Mouse (Mus musculus) granulocyte monocyte progenitor cell, adult 5-6 weeks (primary cell): ENCODE measurements around the gene Rexo5. TPM values are rescaled to one million over a fixed set of nuclear protein-coding genes. Genes with fewer than 3 reads are reported as not detected.

Experiments
- ATAC-seq: replicated peaks from 2 replicates; pipeline ENCODE4 v1.8.0; 2016; ENCODE audit warnings: mild to moderate bottlenecking, moderate TSS enrichment, inconsistent platforms; ENCODE audit not compliant: poor library complexity, severe bottlenecking
- total RNA-seq, 2 experiments: library from RNA; stranded (forward) in 1 of 2; stranded (reverse) in 1 of 2; fragments of 200-712, 200-1000 nt in 1 of 2; fragments of >200 nt in 1 of 2; fragmentation: Nextera tagmentation in 1 of 2; gene quantifications; 2 replicates each; pipeline ENCODE4 v1.2.3; 2014 to 2017

The Rexo5 gene
- total RNA-seq (2014; fragmentation: Nextera tagmentation) (7.8 and 20.6 TPM in 2 replicates), total RNA-seq (2017) (33.2 and 52.4 TPM in 2 replicates)

- ATAC-seq, result peak; percentile 98
These were observed at the start of gene Rexo5, which contains the start of gene Eri2 for GRCm38 (mm10) chr7:119793586-119794250. Gene Rexo5 (plus strand): TSS chr7:119794006. Gene Eri2 (minus strand): TSS chr7:119794058.

- peak; percentile 85 for ATAC-seq
These were observed 49.5 kb upstream of the Rexo5 start for GRCm38 (mm10) chr7:119744321-119744720.

- ATAC-seq, result no peak
These were observed 47.9 kb upstream of the Rexo5 start for GRCm38 (mm10) chr7:119745869-119746268.

DNA sequence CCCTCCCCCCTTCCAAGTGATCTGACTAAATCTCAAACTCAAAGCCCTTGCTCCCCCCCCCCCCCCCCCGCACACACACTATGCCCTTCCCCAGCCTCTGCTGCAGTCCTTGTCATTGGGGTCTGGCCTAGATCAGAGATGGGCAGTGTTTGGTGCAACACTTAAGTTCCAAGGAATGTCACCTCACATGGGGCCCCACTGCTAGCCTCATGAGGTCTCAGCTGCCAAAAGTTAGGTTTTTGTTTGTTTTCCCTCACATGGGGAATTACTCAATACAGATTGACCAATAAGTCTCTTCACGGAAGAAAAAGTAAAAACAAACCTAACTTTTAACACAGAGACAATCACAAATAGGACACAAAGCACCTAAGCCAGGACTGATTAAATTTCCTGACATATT is 45.0 kb upstream of the Rexo5 start:
- ATAC-seq, result no peak

DNA sequence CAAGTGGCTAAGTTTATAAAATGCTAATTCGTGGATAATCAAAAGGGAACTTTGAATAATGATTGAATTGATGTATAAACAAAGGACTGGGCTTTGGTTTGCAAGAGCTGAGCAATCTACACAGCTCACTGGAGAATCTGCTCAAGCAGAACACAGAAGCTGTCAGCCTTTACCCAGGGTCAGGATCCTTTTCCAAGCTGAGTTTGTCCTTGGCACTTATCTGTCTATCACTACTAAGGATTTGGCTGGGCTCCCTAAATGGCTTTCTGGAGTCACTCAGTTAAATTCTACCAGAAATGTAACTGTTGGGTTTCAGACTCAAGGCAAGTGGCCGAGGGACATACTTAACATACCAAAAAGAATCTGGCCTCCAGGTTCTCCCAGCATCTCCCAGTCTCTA is 43.9 kb upstream of the Rexo5 start:
- ATAC-seq, result no peak

- no peak for ATAC-seq
These were observed 40.1 kb upstream of the Rexo5 start for GRCm38 (mm10) chr7:119753696-119754095.

DNA sequence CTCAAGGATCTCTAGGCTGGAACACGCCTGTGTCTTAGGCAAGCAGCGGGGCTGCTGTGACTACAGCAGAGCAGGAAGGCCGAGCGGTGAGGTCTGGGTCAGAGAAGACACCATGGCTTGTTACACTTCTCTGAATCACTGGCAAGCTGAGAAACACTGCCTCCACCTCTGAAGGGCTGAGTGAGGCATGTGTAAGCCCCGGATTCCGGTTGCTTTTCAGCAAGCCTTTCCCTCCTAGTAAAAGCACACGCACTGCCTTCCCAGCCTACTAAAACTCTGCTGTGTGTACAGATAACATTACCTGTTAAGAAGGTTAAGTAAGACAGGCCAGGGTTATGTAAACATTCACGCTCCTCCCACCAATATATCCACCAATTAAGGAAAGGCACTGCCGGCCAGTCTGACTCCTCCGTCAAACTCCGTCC is 33.3 kb upstream of the Rexo5 start, which contains the start of gene Acsm3:
TSS of gene Acsm3 (plus strand) at position 397 of the 425 bp plus-strand sequence.
- no peak for ATAC-seq

DNA sequence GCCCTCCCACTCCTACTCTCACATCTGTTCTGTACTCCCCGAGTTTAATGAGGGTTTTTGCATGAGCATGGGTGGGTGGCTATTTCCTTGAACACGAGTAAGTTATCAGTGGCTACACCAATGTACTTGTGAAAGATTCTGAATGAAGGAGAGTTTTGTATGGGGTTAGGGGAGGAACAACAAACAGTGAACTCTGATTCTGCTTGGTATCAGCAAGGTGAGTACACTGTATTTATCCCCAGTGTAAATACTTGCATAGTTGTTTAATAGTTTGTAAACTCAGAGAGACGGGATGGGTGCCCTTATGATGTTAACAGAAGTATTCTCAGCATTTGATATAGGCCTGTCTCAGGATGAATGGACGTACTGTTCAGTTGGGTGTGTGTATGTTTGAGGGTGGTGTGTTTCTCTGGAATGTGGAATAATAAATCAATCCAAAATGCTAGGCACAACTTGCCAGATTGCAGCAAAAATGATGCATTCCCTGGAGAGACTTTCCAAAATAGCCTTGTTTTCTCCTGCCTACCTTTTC is 31.6 kb upstream of the Rexo5 start:
- no peak for ATAC-seq

GRCm38 (mm10) chr7:119764377-119764776 is 29.4 kb upstream of the Rexo5 start:
- ATAC-seq, result no peak

- ATAC-seq, result no peak
These were observed 26.8 kb upstream of the Rexo5 start for GRCm38 (mm10) chr7:119766996-119767395.

DNA sequence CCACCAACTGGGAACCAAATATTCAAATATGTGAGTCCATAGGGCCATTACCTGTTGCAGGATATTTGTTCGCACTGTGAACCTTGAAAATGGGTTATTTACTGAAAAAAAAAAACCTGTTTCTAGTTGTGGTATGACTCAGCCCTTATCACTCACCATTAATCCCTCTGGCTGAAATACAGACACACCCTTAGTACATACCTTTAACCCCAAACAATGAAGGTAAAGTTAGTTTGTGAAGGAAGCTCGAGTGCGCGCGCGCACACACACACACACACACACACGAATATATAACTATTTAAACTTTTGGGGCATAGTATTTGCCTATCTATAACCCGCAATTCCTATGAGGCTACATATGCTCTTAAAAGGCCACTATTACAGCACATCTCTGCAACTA is 23.9 kb upstream of the Rexo5 start:
- no peak for ATAC-seq

- no peak for ATAC-seq
These were observed 10.4 kb upstream of the Rexo5 start for GRCm38 (mm10) chr7:119783453-119783852.

DNA sequence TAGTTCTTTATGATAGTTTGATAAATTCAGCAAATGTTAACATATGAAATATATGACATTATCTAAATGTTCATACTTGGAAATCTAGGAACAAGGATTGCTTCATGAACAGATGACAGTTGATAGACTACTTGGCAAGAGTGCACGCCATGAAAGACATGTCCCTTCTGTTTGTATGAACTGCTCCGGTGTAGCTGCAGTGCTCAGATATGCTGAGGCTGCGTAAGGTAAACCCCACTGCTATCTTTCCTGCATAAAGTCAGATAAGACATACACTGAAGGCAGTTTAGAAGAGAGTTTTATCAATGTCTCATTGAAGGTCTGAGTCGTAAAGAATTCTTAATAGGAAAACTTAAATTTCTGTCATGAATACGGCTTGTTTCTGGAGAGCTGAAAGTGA is 8.9 kb upstream of the Rexo5 start:
- no peak for ATAC-seq

DNA sequence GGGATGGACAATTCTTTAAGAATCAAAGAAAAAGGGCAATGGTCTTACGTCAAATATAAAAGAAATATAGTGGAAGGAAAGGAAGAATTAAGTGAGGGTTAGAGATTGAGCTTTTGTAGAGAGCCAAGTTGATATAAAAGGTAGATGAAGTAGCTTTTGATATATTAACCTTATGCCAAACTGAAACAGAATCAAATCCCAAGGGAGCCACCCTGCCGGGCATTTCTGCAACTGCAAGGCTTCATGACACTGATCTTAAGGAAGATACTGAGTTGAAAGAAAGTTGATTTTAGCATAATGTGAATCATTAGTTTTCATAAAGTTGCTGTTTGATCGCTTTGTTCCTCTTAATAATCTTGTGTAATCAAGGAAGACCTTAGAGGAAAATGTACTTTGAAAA is 4.8 kb upstream of the Rexo5 start:
- ATAC-seq, result no peak

- ATAC-seq, result peak; percentile 86
These were observed 439 bp downstream of the Rexo5 start for GRCm38 (mm10) chr7:119794251-119794638.

GRCm38 (mm10) chr7:119795311-119795710 is 1.5 kb downstream of the Rexo5 start:
- no peak for ATAC-seq

DNA sequence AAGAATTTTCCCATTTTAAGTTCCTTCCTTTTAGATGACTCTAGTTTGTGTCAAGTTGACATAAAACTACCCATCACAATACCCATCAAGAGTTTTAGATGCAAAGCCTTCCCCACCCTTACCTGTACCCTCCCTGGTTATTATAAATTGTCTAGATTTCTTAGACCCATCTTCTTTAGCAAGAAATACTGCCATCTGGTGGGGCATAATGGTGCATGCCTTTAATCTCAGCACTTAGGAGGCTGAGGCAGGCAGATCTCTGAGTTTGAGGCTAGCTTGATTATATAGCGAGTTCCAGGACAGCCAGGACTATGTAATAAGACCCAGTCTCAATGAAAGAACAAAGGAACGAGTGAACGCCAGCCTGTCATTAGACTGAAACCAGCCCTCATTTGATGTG is 6.7 kb downstream of the Rexo5 start:
- no peak for ATAC-seq

GRCm38 (mm10) chr7:119800991-119801390 is 7.2 kb downstream of the Rexo5 start:
- no peak for ATAC-seq

GRCm38 (mm10) chr7:119807396-119807795 is 13.6 kb downstream of the Rexo5 start:
- no peak for ATAC-seq

DNA sequence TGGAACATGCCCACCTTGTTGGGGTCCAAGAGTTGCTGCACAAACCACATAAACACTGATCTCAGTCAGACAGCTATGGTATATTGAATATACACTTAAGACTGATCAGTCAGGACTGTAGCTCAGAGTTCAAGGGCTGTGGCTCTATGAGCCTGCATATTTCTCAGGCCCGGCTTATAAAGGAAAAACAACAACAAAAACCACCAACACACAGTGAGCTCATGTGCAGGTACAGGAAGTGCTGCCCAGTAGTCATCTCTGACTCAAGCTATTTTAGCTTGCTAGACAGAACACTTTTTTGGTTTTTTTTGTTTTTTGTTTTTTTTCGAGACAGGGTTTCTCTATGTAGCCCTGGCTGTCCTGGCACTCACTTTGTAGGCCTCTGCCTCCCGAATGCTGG is 14.9 kb downstream of the Rexo5 start:
- no peak for ATAC-seq

DNA sequence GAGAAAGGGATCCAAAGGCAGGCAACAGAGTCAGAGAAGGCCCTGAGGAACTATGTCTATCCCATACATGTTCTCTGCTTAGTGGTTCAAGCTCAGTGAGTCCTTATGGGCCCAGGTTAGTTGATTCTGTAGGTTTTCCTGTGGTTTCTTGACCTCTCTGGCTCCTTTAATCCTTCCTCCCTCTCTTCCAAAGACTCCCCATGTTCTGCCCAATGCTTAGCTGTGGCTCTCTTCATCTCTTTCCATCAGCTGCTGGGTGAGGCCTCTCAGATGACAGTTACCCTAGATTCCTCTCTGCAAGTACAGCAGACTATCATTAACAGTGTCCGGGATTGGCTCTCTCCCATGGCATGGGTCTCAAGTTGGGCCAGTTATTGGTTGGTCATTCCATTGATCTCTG is 41.6 kb downstream of the Rexo5 start:
- ATAC-seq, result no peak
